Mouse (Mus musculus): ENCODE measurements at regions not wholly inside any gene's neighbourhood (a gene's known extent, or its start where the extent isn't known, plus 50 kb on each side); places are given as distances from the start of the nearest gene placed in this dataset.

DNA sequence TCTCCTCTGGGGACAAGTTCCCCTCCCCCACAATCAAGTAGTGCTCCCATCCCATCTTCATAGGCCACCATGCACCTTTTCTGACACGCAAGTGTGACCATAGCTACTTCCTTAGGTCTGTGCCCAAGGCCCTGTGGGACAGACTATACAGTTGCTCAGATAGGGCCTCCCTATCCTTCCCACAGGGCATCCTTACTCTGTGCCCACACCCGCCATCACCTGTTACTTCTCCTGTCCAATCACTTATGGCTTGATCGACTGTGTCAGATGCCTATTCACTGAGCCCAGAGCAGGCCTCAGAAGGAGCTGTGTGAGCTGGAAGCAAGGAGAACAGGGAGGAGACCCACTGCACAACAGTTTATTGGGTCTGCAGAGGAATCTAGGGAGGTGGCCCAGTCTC, 56.6 kb upstream of the Lrpap1 start:
- no peak for DNase-seq

DNA sequence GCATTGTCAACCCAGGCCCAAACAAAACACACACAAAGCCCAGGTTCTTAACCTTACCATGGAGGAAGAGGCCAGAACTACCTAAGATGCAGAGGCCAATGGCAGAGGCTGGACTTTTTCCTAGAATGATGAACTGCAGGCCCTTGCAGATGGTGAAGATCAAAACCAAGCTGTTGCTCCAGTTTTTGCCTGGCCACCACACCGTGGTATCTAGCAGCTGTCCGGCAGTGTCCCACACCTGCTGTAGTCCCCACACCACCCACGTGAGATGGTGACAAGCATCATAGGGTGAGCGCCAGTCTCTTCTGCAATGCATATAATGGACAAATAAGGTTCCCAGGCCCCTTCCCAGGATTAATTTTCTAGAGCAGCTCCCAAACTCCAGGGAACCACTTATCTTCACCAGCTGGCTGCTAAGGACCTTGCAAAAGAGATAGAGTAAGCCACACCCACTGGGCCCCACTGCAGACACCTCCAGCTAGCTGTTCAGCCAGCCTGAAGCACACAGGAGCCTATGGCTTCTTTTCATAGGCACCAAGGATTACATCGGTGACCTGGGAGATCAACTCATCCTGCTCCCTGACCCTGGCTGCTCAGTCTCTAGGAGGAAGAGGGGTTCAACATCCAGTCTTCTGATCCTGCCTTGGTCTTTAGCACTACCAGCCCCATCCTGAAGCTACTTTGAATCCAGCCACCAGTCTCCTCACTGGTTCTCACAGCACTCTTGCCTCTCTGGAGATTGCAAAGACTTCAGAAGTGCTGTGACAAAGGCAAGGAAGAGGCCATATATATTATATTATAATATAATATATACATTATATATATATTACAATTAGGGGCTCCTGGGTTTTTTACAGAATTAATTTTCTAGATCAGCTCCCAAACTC, 55.6 kb upstream of the Lrpap1 start:
- DNase-seq, result no peak

DNA sequence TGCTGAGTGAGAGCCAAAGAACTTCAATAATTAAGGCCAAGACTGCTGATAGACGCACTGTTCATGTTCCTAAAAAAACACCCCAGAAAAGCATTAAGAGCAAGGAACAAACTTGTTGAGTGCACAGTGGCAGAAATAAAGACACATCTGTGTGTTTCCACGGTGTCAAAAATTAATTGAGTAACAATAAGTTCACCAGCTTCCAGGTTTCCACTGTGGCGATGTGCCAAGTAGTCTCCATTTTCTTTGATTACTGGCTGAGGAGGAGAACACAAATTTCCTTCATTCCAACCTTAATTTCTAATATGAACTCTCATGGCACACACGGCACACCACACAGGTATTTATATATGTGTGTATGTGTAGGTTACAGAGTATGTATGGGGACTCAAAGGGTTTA, 54.3 kb upstream of the Lrpap1 start:
- DNase-seq, result no peak

DNA sequence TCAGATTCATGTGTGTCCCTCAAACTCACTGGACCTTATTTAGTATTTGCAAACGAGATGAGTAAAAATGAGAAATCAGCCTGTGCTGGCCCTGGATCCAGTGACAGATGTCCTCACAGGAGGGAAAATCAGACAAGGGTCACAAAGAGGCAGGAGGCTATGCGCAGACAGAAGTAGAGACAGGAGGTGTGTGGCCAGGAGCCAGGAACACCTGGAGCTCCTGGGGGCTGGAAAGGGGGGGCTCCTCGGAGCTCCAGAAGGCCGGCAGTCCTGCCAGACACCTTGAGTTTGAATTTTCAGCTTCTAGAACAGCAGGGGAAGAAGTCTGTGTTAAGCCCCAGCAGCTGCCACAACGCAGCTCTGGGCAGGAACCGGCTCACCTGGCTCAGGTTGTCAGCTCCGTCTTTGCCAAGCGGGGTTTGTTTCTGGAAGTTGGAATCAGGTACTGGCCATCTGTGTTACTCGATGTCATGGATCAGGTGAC, 53.7 kb upstream of the Lrpap1 start:
- DNase-seq, result no peak

DNA sequence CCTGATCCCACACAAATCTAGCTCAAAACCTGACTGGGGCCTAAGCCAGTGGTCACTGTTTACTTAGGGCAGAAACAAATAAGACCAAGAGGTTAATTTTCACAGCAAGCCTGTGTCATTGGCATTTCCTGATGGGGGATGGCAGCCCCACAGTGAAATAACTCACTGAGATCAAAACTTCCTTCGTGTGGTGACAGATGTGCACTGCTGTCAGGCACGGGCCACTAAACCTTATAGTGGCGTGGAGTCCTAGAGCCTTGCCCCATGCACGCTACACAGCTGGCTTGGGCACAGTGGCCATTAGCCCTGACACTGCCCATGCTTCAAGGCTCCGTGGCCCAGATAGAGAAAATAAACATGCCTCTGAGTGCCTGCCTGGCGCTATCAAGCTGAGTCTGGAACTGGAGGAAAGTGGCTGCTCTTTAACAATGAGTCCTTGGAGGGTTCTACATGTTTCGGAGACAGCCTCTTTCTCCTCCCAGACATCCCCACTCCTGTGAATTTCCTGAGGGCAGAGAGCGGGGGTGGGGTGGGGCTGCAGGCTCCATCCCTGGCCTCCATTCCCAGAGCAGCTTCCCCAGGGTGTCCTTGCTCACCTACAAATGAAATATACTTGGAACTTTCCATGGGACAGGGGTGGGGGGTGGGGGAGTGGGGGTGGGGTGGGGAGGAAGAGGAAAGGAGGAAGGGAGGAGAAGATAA, 52.9 kb upstream of the Lrpap1 start:
- DNase-seq, result no peak

DNA sequence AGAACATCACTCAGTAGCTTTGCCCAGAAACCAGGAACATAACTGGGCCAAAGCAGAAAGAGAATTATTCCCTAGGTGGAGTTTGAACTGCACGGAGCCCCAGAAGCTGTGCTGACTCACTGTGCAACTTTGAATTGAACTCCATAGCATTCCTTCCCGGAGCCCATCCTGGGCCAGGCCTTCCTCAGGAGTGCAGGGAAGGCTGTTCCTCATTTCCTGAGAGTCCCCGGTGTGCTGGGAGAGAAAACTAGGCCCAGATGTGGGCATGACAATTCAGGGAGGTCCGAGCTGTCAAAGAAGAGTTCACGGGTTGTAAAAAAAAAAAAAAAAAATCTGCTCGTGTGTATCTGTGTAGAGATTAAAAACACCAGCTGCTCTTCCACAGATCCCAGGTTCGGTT, 50.8 kb upstream of the Lrpap1 start:
- no peak for DNase-seq

DNA sequence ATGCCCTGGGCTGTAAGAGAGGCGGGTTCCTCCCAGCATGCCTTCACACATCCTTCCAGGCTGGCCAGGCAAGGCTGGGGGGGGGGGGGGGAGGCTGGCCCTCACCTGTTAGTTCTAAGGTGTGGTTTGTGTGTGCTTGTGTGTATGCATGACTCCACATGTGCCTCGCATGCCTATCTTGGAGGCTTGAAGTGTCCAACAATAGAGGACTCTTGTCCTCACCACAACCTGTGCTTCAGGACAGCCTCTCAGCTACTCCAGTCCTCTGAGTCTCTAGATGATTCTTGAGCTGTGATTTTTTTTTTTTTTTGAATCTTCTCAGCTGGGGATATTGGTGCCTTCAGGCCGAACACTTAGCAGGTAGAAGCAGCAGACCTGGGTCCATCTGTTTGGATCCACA, 50.2 kb upstream of the Lrpap1 start:
- no peak for DNase-seq
